27 mouse cellular contexts compared by ENCODE assay signal in the genomic region with DNA sequence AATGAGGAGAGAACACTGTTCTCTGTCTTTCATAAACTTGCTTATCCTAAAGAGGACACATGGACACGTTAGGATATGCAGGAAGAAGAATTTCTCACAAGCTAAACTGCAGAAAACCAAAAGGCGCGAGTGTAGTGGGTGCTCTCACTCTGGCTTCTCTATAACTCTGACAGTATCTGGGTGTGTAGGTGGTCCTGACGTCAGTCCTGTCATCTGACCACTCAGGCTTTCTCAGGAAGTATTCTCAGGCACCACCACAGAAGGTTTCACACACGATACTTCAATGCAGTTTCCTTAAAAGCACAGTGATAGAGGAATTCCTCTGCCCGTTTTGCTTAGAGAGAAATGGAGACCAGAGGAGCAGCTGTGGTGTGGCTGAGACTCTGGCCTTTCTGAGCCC. TPM values are rescaled to one million over a fixed set of nuclear protein-coding genes. Genes with fewer than 3 reads are reported as not detected.
DNase-seq lines count a peak whose midpoint lies in the region; ATAC-seq lines count a peak whose summit lies in the region.
"Had no signal": no experiment of that assay in that cellular context is flagged by ENCODE, and none has a peak within 500 bp of the region (broad histone marks: within the 10 kb centered on the region; RNA-seq: fewer than 3 reads in every experiment).

No protein-coding gene starts in this region.

- ATAC-seq in midbrain, embryonic 11.5 days (ENCODE audit: low FRiP score): no peak
- ATAC-seq in midbrain, embryonic 13.5 days: no peak
- ATAC-seq: forebrain, embryonic 13.5 days; intestine, embryonic 16.5 days had no signal

- DNase-seq in frontal cortex, adult 2 months (ENCODE audit: extremely low spot score in 1 of 2, low spot score in 1 of 2): peak; percentile 37 to 76
- DNase-seq in frontal cortex, postnatal 10 days (ENCODE audit: low spot score in 2 of 2): no peak
- peak; percentile 44 for DNase-seq in midbrain, embryonic 11.5 days (ENCODE audit: low spot score, missing footprints)
- DNase-seq in left cerebral cortex, adult 9 months (ENCODE audit: low spot score in 2 of 2): peak; percentile 13 to 39
- DNase-seq in telencephalon, adult 2 months (ENCODE audit: low read depth, low spot score): peak; percentile 70
- no peak for DNase-seq in thymus, postnatal 14 days
- DNase-seq: adrenal gland, adult 8-10 months; cerebellum, adult 8-10 months; cerebellum, postnatal 25 days; gastrocnemius, postnatal 25 days; heart, adult 18-20 months; heart, postnatal 4 days; kidney, adult 8-10 months; kidney, postnatal 4 days; layer of hippocampus, postnatal 36 days had no signal

- no peak overlapping the region for H3K9ac ChIP-seq in midbrain, embryonic 11.5 days (ENCODE audit: low read length)
- H3K9ac ChIP-seq in midbrain, embryonic 13.5 days (replicated peaks): no peak overlapping the region
- H3K9ac ChIP-seq: forebrain, embryonic 13.5 days; hindbrain, embryonic 13.5 days; limb, embryonic 12.5 days; lung, embryonic 15.5 days; neural tube, embryonic 12.5 days had no signal

- no peaks in the 10 kb centered on the region for H3K4me1 ChIP-seq in midbrain, embryonic 11.5 days (ENCODE audit: control insufficient read depth, insufficient read depth, low read length)
- no peaks in the 10 kb centered on the region for H3K4me1 ChIP-seq in midbrain, embryonic 13.5 days (replicated peaks)
- H3K4me1 ChIP-seq: forebrain, embryonic 13.5 days; hindbrain, embryonic 13.5 days; limb, embryonic 12.5 days; lung, embryonic 15.5 days; midbrain, embryonic 10.5 days; neural tube, embryonic 12.5 days had no signal

- H3K27me3 ChIP-seq in midbrain, embryonic 11.5 days (ENCODE audit: control insufficient read depth, insufficient read depth, low read length): no peaks in the 10 kb centered on the region
- H3K27me3 ChIP-seq in midbrain, embryonic 13.5 days: no peaks in the 10 kb centered on the region
- H3K27me3 ChIP-seq: forebrain, embryonic 13.5 days; hindbrain, embryonic 13.5 days; limb, embryonic 12.5 days; lung, embryonic 15.5 days; neural tube, embryonic 12.5 days had no signal

- peaks cover 5% of the 10 kb centered on the region; the same call in 1 of the 2 replicates for H3K36me3 ChIP-seq in midbrain, embryonic 11.5 days (ENCODE audit: control insufficient read depth, insufficient read depth, low read length)
- H3K36me3 ChIP-seq in midbrain, embryonic 13.5 days: peaks cover 66% of the 10 kb centered on the region

- no peak overlapping the region for H3K4me2 ChIP-seq in midbrain, embryonic 11.5 days
- H3K4me2 ChIP-seq in midbrain, embryonic 13.5 days (replicated peaks): no peak overlapping the region
- H3K4me2 ChIP-seq: forebrain, embryonic 13.5 days; heart, embryonic 11.5 days; hindbrain, embryonic 13.5 days; limb, embryonic 12.5 days; lung, embryonic 15.5 days; neural tube, embryonic 12.5 days had no signal

- H3K9me3 ChIP-seq in midbrain, embryonic 11.5 days (ENCODE audit: control insufficient read depth, low read length): no peaks in the 10 kb centered on the region
- no peaks in the 10 kb centered on the region for H3K9me3 ChIP-seq in midbrain, embryonic 13.5 days
- H3K9me3 ChIP-seq: forebrain, embryonic 13.5 days; G1E; hindbrain, embryonic 13.5 days; limb, embryonic 12.5 days; lung, embryonic 15.5 days; midbrain, embryonic 10.5 days; neural tube, embryonic 12.5 days had no signal

- WGBS in midbrain, embryonic 11.5 days: 91% methylated on average over 6 of the region's 6 CpGs
- WGBS in midbrain, embryonic 13.5 days: 94% methylated on average over 6 of the region's 6 CpGs

- no peak overlapping the region for H3K27ac ChIP-seq in midbrain, embryonic 11.5 days (ENCODE audit: low read depth, low read length)
- no peak overlapping the region for H3K27ac ChIP-seq in midbrain, embryonic 13.5 days
- H3K27ac ChIP-seq: forebrain, embryonic 13.5 days; hindbrain, embryonic 13.5 days; kidney, postnatal 0 days; limb, embryonic 12.5 days; lung, embryonic 15.5 days; midbrain, embryonic 10.5 days; neural tube, embryonic 12.5 days had no signal

- no peak overlapping the region for H3K4me3 ChIP-seq in midbrain, embryonic 11.5 days (ENCODE audit: low read depth, low read length)
- no peak overlapping the region for H3K4me3 ChIP-seq in midbrain, embryonic 13.5 days (replicated peaks)
- H3K4me3 ChIP-seq: forebrain, embryonic 13.5 days; hindbrain, embryonic 13.5 days; limb, embryonic 12.5 days; lung, embryonic 15.5 days; midbrain, embryonic 10.5 days; myocyte; neural tube, embryonic 12.5 days had no signal

RNA-seq across cellular contexts. Expression of a gene that starts 45.5 kb away (rescaled TPM):
- polyA plus RNA-seq in frontal cortex, adult 2 months (2012; rRNA removed): 124 and 126 TPM in 2 replicates
- 165 and 178 TPM in 2 replicates for polyA plus RNA-seq in midbrain, embryonic 11.5 days (2014; fragmentation: Nextera tagmentation; extraction: Ambion mirVana)
- polyA plus RNA-seq in midbrain, embryonic 13.5 days (2015; fragmentation: Nextera tagmentation; extraction: Ambion mirVana): 135 and 150 TPM in 2 replicates

RNA-seq across cellular contexts. Expression of a gene that starts 50.4 kb away (rescaled TPM):
- polyA plus RNA-seq in frontal cortex, adult 2 months (2012; rRNA removed): 17.2 and 20.7 TPM in 2 replicates
- polyA plus RNA-seq in midbrain, embryonic 11.5 days (2014; fragmentation: Nextera tagmentation; extraction: Ambion mirVana): 17.6 and 22.8 TPM in 2 replicates
- polyA plus RNA-seq in midbrain, embryonic 13.5 days (2015; fragmentation: Nextera tagmentation; extraction: Ambion mirVana): 11.1 and 11.7 TPM in 2 replicates

Comparison
In these comparisons a context has a peak if more than half of its experiments do, and no peak if none do; other contexts are left out.
1. DNase-seq: peak in frontal cortex, adult 2 months (2 of 2), midbrain, embryonic 11.5 days (single experiment), left cerebral cortex, adult 9 months (2 of 2) and telencephalon, adult 2 months (single experiment); none in frontal cortex, postnatal 10 days (0 of 2) and thymus, postnatal 14 days (single experiment).